Mouse (Mus musculus): ENCODE measurements around the gene Pitpnc1. TPM values are rescaled to one million over a fixed set of nuclear protein-coding genes. Genes with fewer than 3 reads are reported as not detected.
"Not testable (repeated sequence)": the region's sequence is repeated elsewhere in the genome, so short reads cannot be mapped to it uniquely, and the experiment has no call there.

Pitpnc1 gene
- polyA plus RNA-seq, 1 experiment from 2014 or later: 20.8 TPM

DNA sequence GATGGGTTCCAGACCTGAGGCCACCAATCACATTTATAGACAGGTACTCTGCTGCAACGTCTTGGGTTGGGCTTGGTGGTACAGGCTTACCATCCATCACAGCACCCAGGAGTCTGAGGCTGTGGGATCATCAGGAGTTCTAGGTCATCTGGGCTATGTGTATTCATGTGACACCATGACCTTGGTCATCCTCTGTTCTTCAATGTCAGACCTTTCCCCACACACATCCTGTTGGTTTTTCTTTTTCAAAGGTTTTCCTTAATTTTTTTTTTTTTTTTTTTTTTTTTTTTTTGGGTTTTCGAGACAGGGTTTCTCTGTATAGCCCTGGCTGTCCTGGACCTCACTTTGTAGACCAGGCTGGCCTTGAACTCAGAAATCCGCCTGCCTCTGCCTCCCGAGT is 33.9 kb upstream of the Pitpnc1 start:
- WGBS: 90% methylated on average over 3 of the region's 4 CpGs
- not testable (repeated sequence) for H3K4me2 ChIP-seq (ENCODE audit: low read depth, low read length); H3K4me3 ChIP-seq (ENCODE audit: low read length); H3K9me3 ChIP-seq (replicated peaks; ENCODE audit: control insufficient read depth, low read length); H3K9ac ChIP-seq (ENCODE audit: low read length); ATAC-seq (replicated peaks; ENCODE audit: extremely low read depth, insufficient read depth, low FRiP score); H3K4me1 ChIP-seq (ENCODE audit: control insufficient read depth, insufficient read depth, low read length); H3K36me3 ChIP-seq (ENCODE audit: control insufficient read depth, insufficient read depth); H3K27me3 ChIP-seq (ENCODE audit: control insufficient read depth, insufficient read depth, low read length); H3K27ac ChIP-seq (ENCODE audit: low read length)

DNA sequence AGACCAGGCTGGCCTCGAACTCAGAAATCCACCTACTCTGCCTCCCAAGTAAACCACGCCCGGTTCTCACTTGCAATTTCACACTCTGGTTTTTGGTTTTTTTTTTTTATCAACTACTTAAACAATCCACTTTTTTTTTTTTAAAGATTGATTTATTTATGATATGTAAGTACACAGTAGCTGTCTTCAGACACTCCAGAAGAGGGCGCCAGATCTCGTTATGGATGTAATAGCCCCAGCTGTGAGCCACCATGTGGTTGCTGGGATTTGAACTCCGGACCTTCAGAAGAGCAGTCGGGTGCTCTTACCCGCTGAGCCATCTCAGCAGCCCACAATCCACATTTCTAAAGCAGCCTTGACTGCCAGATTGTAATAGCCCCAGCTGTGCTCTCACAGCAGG is 32.3 kb upstream of the Pitpnc1 start:
- H3K4me3 ChIP-seq (ENCODE audit: low read length): no peak overlapping the region
- no peaks in the 10 kb centered on the region for H3K9me3 ChIP-seq (replicated peaks; ENCODE audit: control insufficient read depth, low read length)
- WGBS: 87% methylated on average over 8 of the region's 8 CpGs
- H3K27me3 ChIP-seq (ENCODE audit: control insufficient read depth, insufficient read depth, low read length): no peaks in the 10 kb centered on the region
- H3K36me3 ChIP-seq (ENCODE audit: control insufficient read depth, insufficient read depth): peaks cover 7% of the 10 kb centered on the region; the same call in 1 of the 2 replicates
- no peaks in the 10 kb centered on the region for H3K4me1 ChIP-seq (ENCODE audit: control insufficient read depth, insufficient read depth, low read length)
- no peak overlapping the region for H3K4me2 ChIP-seq (ENCODE audit: low read depth, low read length)
- no peak overlapping the region for H3K9ac ChIP-seq (ENCODE audit: low read length)
- H3K27ac ChIP-seq (ENCODE audit: low read length): no peak overlapping the region
- no peak for ATAC-seq (replicated peaks; ENCODE audit: extremely low read depth, insufficient read depth, low FRiP score)

DNA sequence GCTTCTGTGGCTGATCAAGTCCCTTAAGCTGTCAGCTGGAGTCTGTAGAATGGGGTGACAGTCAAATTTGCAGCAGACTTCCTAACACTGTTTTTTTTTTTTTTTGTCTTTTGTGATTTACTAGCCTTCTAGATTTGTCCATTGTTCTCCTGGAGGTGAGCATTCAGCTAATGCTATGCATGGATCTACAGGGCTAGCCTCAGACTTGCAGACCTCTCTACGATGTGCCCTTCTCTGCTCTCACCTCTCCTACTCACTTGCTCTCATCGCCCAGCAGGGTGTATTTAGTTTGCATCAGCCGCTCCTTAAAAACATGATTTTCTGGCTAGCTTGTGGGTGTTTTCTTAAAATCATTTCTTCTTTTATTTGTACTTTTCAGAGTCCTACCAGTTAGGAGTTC is 13.8 kb upstream of the Pitpnc1 start:
- Histone ChIP-seq H3K27ac (ENCODE audit: low read length) (no peak overlapping the region), H3K27me3 (ENCODE audit: control insufficient read depth, insufficient read depth, low read length) (no peaks in the 10 kb centered on the region), H3K9ac (ENCODE audit: low read length) (no peak overlapping the region), H3K4me1 (ENCODE audit: control insufficient read depth, insufficient read depth, low read length) (peaks cover 17% of the 10 kb centered on the region), H3K36me3 (ENCODE audit: control insufficient read depth, insufficient read depth) (peaks cover 35% of the 10 kb centered on the region), H3K4me3 (ENCODE audit: low read length) (no peak overlapping the region), H3K9me3 (replicated peaks; ENCODE audit: control insufficient read depth, low read length) (no peaks in the 10 kb centered on the region), H3K4me2 (ENCODE audit: low read depth, low read length) (no peak overlapping the region)
- no peak for ATAC-seq (replicated peaks; ENCODE audit: extremely low read depth, insufficient read depth, low FRiP score)
- 88% methylated on average over 3 of the region's 3 CpGs for WGBS

DNA sequence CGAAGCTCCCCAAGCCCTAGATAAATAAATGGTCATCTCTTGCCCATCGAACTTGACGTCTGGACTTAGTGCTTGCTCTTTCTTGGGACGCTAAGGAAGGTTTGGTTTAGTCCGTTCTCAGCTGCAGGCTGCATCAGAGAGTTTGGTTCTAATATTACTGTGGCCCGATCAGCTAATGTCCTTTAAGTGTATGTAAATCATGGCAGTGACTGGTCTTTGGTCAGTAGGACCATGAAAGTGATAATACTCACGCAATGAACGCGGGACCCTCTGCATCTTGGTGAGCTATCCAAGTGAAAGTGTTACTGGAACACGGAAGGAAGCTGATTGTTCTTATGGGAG is 9.3 kb upstream of the Pitpnc1 start:
- no peak for ATAC-seq (replicated peaks; ENCODE audit: extremely low read depth, insufficient read depth, low FRiP score)
- peaks cover 4% of the 10 kb centered on the region for H3K36me3 ChIP-seq (ENCODE audit: control insufficient read depth, insufficient read depth)
- peak overlapping the region; percentile 96 for H3K4me2 ChIP-seq (ENCODE audit: low read depth, low read length)
- H3K9me3 ChIP-seq (replicated peaks; ENCODE audit: control insufficient read depth, low read length): no peaks in the 10 kb centered on the region
- 0% methylated on average over 10 of the region's 10 CpGs for WGBS
- H3K4me3 ChIP-seq (ENCODE audit: low read length): peak overlapping the region; percentile 98
- H3K9ac ChIP-seq (ENCODE audit: low read length): peak overlapping the region; percentile 98
- no peaks in the 10 kb centered on the region for H3K27me3 ChIP-seq (ENCODE audit: control insufficient read depth, insufficient read depth, low read length)
- H3K27ac ChIP-seq (ENCODE audit: low read length): peak overlapping the region; percentile 90
- H3K4me1 ChIP-seq (ENCODE audit: control insufficient read depth, insufficient read depth, low read length): peaks cover 17% of the 10 kb centered on the region

DNA sequence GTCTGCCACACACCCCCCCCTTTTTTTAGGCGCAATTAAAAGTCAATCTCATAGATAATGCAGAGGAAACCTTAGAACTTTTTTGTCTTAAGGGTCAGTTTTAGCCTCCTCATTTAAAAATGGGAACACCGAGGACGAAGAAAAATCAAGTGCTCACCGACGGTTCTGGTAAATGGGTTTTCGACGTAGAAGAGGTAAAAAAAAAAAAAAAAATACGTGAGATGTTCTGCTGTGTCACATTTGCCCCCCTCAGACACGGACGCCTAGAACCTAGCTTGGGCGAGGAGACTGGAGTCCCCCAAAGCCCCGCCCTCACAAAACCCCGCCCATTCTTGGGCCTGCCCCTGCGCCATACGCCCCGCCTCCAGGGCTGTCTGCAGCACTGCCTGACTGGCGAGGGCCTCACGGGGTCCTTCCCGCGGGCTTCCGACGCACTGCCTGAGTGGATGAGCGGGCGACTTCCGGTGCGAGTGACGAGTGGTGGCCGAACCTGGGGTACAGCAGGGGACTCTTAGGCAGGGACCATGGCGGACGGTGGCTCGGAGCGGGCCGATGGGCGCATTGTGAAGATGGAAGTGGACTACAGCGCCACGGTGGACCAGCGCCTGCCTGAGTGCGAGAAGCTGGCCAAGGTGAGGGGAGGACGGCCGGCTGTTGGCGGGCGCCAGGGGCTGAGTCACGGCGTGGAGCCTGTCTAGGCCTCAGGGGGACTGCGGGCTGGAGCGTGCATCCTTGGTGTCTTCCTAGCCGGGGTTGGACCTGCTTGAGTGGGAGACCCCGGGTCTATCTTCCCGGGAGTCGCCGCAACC is 8.8 kb upstream of the Pitpnc1 start, which contains the start of gene Psmd12:
Gene Psmd12, plus strand, starts transcription at position 432 of the 809 bp plus-strand sequence.
- WGBS: under 1% methylated on average over 51 of the region's 51 CpGs
- H3K9me3 ChIP-seq (replicated peaks; ENCODE audit: control insufficient read depth, low read length): no peaks in the 10 kb centered on the region
- peak within 1 kb of the TSS; percentile 98 for H3K9ac ChIP-seq (ENCODE audit: low read length)
- ATAC-seq (replicated peaks; ENCODE audit: extremely low read depth, insufficient read depth, low FRiP score): peak; percentile 98
- no peaks in the 10 kb centered on the region; the same call in 1 of the 2 replicates for H3K36me3 ChIP-seq (ENCODE audit: control insufficient read depth, insufficient read depth)
- peak within 1 kb of the TSS; percentile 98 for H3K4me3 ChIP-seq (ENCODE audit: low read length)
- peak within 1 kb of the TSS; percentile 96 for H3K4me2 ChIP-seq (ENCODE audit: low read depth, low read length)
- peaks cover 17% of the 10 kb centered on the region for H3K4me1 ChIP-seq (ENCODE audit: control insufficient read depth, insufficient read depth, low read length)
- H3K27me3 ChIP-seq (ENCODE audit: control insufficient read depth, insufficient read depth, low read length): no peaks in the 10 kb centered on the region
- peak within 1 kb of the TSS; percentile 90 for H3K27ac ChIP-seq (ENCODE audit: low read length)

DNA sequence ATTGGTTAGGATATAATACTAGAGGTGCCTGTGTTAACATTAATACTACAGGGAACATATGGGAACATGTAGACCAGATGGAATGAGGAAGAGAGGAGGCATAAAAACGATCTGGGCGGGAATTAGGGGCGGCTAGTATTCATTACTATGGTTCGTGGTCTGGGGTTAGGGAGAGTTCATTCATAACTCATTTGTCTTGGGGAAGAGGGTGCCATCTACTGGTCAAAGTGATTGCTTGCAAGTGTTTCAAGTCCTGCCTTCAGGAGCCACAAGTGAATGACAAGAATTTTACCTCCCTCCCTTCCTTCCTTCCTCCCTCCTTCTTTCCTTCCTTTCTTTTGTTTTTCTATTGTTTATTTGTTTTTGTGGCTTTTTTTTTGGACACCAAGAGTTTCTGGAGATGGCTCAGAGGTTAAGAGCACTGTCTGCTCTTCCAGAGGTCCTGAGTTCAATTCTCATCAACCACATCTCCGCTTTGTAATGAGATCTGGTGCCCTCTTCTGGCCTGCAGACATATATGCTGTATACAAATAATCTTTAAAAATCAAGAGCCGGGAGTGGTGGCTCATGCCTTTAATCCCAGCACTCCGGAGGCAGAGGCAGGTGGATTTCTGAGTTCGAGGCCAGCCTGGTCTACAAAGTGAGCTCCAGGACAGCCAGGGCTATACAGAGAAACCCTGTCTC is 2.8 kb upstream of the Pitpnc1 start:
- WGBS: 25% methylated on average over 8 of the region's 8 CpGs

DNA sequence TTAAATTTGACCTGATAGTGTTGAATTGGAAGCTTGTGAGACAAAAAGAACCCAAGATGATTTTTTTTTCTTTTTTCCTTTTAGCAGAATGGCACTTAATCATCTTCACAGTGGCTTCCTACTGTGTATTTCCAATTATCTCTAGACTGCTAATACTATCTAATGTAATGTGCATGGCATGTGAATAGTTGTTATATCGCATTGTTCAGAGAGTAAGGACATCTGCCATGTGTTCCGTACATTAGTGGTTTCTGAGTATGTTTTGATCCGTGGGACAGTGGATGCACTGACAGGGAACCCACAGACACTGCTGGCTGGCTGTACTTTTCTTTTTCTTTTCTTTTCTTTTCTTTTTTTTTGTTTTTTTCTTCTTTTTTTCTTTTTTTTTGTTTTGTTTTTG is 1.8 kb upstream of the Pitpnc1 start:
- H3K4me1 ChIP-seq (ENCODE audit: control insufficient read depth, insufficient read depth, low read length): peaks cover 18% of the 10 kb centered on the region
- H3K9ac ChIP-seq (ENCODE audit: low read length): no peak overlapping the region
- H3K4me3 ChIP-seq (ENCODE audit: low read length): no peak overlapping the region
- no peak for ATAC-seq (replicated peaks; ENCODE audit: extremely low read depth, insufficient read depth, low FRiP score)
- H3K36me3 ChIP-seq (ENCODE audit: control insufficient read depth, insufficient read depth): no peaks in the 10 kb centered on the region
- no peak overlapping the region for H3K4me2 ChIP-seq (ENCODE audit: low read depth, low read length)
- WGBS: 87% methylated on average over 3 of the region's 3 CpGs
- no peak overlapping the region for H3K27ac ChIP-seq (ENCODE audit: low read length)
- H3K9me3 ChIP-seq (replicated peaks; ENCODE audit: control insufficient read depth, low read length): no peaks in the 10 kb centered on the region
- H3K27me3 ChIP-seq (ENCODE audit: control insufficient read depth, insufficient read depth, low read length): no peaks in the 10 kb centered on the region

More for the DNA sequence above, 2.8 kb upstream of the Pitpnc1 start:
- H3K36me3 ChIP-seq (ENCODE audit: control insufficient read depth, insufficient read depth): no peaks in the 10 kb centered on the region
- no peak for ATAC-seq (replicated peaks; ENCODE audit: extremely low read depth, insufficient read depth, low FRiP score)
- H3K27me3 ChIP-seq (ENCODE audit: control insufficient read depth, insufficient read depth, low read length): no peaks in the 10 kb centered on the region
- no peak overlapping the region for H3K9ac ChIP-seq (ENCODE audit: low read length)
- H3K27ac ChIP-seq (ENCODE audit: low read length): no peak overlapping the region
- H3K4me3 ChIP-seq (ENCODE audit: low read length): no peak overlapping the region
- no peak overlapping the region for H3K4me2 ChIP-seq (ENCODE audit: low read depth, low read length)
- peaks cover 14% of the 10 kb centered on the region for H3K4me1 ChIP-seq (ENCODE audit: control insufficient read depth, insufficient read depth, low read length)
- H3K9me3 ChIP-seq (replicated peaks; ENCODE audit: control insufficient read depth, low read length): no peaks in the 10 kb centered on the region

DNA sequence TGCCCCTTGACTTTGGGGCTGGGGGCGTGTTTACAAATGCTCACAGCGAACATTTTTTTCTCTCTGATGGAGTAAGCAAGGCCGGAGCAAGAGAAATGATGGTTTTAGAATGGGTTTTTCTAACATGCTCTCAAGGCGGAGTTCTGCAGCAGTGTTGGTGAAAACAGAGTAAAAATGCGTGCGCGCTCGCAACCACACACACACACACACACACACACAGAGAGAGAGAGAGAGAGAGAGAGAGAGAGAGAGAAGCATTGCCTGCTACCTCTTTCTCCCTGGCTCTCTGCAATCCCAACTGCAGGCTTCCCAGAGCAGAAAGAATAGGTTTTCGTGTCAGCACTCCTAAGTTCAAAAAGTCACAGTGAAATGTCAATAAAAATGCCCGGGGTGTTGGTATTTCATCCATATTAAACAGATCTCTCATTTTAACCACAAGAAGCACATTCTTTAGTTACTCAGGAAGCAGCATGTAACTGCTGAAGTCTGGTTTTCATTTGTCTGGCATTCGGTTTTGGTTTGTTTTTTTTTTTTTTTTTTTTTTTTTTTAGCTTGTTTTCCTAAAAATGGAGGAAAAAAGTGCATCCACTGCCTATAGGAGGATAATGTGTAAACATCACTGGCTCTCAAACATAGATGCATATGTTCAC is 697 bp upstream of the Pitpnc1 start:
- Histone ChIP-seq H3K4me1 (ENCODE audit: control insufficient read depth, insufficient read depth, low read length) (peaks cover 18% of the 10 kb centered on the region), H3K4me2 (ENCODE audit: low read depth, low read length) (peak overlapping the region; percentile 70), H3K4me3 (ENCODE audit: low read length) (peak overlapping the region; percentile 72), H3K9me3 (replicated peaks; ENCODE audit: control insufficient read depth, low read length) (no peaks in the 10 kb centered on the region), H3K27ac (ENCODE audit: low read length) (peak overlapping the region; percentile 95), H3K27me3 (ENCODE audit: control insufficient read depth, insufficient read depth, low read length) (no peaks in the 10 kb centered on the region), H3K36me3 (ENCODE audit: control insufficient read depth, insufficient read depth) (no peaks in the 10 kb centered on the region), H3K9ac (ENCODE audit: low read length) (peak overlapping the region; percentile 92)
- 9% methylated on average over 11 of the region's 11 CpGs for WGBS
- no peak for ATAC-seq (replicated peaks; ENCODE audit: extremely low read depth, insufficient read depth, low FRiP score)

Data from heart, embryonic 16.5 days (tissue).